Mouse (Mus musculus) thymus, adult 2 months (tissue): Measurements from ENCODE around the gene Psd4.

Source experiments
- CTCF ChIP-seq: fragments of 200-500 bp; IDR thresholded peaks from 2 replicates; pipeline ENCODE4 v1.5.1; 2012; ENCODE audit warnings: mild to moderate bottlenecking, control low read depth, low read length, moderate library complexity, borderline replicate concordance; ENCODE audit not compliant: control insufficient read depth, poor library complexity, insufficient read depth; ENCODE audit errors: extremely low read depth
- POLR2A ChIP-seq: fragments of 200-500 bp; IDR thresholded peaks from 2 replicates; pipeline ENCODE4 v1.6.1; 2012; ENCODE audit warnings: mild to moderate bottlenecking, low read length, control low read depth, moderate library complexity; ENCODE audit not compliant: control insufficient read depth, poor library complexity, insufficient read depth; ENCODE audit errors: extremely low read depth

DNA sequence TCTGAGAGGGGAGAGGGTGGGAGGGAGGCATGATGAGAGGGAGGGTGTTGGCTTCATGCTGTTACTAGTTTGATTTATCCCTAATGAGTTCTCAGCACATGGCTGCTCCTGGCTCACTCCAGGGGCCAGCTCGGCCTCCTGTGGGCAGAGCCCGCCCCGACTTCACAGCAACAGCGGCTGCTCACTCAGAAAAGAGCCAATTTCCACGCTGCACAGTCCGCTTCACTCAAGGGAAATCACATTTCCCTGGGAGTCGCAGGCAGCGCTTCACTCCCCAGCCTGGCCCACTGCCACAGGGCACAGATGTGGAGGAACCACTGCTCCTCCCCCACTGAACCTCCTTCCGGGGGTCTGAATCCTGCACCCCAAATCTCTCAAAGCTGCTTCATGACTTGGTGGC lies 49.3 kb downstream of the Psd4 start:
- no peak for TF ChIP-seq CTCF
- no peak for TF ChIP-seq POLR2A
